Mouse (Mus musculus) adrenal gland (tissue): ENCODE measurements around the gene Usp36.
"Not testable (repeated sequence)": the region's sequence is repeated elsewhere in the genome, so short reads cannot be mapped to it uniquely, and the experiment has no call there.

Experiments
- intact Hi-C: fragments of 180-260 bp; cut with DNase I; formaldehyde crosslinking; loops from one replicate; pipeline ENCODE4 v1.15.1; 2025
- long read RNA-seq, 2 experiments: library from polyadenylated mRNA; unstranded; transcript quantifications; one replicate each; pipeline ENCODE4 v2.0.0; 2020; ENCODE audit warnings: borderline replicate concordance in 1 of 2; ENCODE audit not compliant: insufficient replicate concordance in 1 of 2

Usp36 gene
- long read RNA-seq, experiment 1, partial matches to known transcripts: 3 of 10 reads
- long read RNA-seq, experiment 1, other reads (novel, unspliced or antisense): 7 of 10 reads
- long read RNA-seq, experiment 2, partial matches to known transcripts: 2 of 13 reads
- long read RNA-seq, experiment 2, other reads (novel, unspliced or antisense): 10 of 13 reads

DNA sequence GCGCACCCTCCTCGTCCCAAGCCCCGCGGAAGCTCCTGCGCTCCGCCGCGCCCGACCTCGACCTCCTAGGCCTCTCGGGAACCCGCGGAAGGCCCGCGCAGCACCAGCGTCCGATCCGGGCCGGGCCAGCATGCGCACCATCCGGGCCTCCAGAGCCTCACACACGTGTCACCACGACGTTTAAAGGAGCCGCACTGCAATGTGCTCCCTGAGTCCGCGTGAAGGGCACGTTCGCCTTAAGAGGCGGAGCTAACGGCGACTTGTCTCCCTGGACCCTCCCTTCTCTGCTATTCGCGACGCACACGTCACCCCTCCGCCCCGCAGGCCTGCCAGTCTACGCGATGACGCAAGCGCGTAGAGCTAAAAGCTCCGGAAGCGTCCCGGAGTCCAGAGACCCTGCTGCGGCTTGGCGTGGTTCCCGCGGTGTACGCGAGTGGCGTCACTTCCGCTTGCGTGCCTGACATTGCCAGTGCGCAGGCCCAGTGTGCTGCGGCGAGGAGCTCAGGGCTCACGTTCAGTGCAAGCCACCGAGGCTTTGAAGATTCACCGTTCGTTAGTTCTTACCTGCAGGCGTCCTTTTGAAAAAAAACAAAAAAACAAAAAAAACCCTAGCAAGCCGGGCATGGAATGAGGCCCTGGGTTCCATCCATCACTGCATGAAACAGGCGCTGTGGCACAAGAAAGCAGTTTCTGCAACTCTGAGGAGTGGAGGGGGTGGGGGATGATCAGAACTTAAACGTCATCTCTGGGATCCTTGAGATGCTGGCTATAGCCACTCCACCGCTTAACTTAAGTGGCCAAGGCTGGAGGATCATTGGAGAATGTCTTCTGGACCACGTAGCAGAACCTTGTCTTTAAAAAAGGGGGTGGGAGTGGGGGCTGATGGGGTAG, at the start of gene Usp36:
Gene Usp36, minus strand, starts transcription at position 246 of the 891 bp plus-strand sequence.
- intact Hi-C loops: no loop called here

GRCm38 (mm10) chr11:118337491-118338168, 47.6 kb upstream of the Usp36 start:
- intact Hi-C loops: no loop called here

DNA sequence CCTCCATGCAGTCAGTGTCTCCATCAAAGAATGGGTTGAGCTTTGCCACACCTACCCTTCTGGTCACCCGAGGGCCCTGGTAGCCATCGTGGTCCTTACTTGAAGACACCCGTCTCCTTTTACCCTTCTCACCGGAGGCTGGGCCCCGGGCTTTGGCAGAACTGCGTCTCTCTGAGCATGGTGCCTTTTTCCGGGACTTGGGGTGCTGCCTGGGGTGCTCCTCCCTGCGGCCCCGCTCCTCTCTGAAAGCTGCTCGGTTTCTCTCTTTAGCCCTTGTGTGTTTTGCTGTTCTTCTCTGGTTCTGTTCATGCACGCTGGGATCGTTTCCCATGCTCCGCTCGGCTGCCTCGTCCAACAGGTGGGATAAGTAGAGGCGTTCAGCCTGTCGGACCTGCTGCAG, 43.4 kb upstream of the Usp36 start:
- intact Hi-C loops: no loop called here

DNA sequence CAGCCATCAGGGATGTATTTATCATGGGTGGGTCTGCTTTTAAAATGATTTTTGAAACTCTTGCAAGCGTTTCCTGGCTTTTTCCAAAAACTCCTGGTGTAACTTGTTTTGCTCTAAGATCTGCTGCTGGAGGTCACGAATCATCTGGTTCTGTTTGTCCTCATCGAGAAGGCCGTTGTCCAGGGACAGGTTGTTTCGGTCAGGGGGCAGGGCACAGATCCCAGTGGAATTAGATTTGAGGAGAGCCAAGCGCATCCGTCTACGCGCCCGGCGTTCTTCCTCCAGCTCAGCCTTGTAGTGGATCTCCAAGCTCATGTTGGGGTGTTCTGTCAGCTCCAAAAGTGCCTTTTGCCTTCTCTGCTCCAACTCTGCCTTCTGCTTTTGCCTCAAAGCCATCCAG, 42.3 kb upstream of the Usp36 start:
- intact Hi-C loops: no loop called here

- intact Hi-C loops: no loop called here
Measured at GRCm38 (mm10) chr11:118330777-118331176, 40.7 kb upstream of the Usp36 start.

DNA sequence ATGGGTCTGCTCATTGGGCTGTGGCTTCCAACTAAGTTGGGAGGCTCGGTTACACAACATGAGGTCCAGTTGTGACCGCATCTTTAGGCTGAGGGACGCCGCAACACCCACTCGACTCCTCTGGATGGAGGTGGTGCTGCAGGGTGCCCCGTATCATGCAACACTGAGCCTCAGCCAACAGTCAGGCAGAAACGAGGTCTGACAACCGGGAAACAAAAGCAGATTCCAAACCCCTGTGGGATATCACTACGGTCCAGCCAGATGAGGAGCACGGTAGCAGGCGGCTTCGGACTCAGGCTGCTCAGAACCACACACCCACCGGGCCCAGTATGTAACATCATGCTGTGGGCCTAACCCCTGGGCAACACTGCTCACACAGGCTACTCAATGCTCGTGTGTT, 40.3 kb upstream of the Usp36 start:
- intact Hi-C loops: no loop called here

DNA sequence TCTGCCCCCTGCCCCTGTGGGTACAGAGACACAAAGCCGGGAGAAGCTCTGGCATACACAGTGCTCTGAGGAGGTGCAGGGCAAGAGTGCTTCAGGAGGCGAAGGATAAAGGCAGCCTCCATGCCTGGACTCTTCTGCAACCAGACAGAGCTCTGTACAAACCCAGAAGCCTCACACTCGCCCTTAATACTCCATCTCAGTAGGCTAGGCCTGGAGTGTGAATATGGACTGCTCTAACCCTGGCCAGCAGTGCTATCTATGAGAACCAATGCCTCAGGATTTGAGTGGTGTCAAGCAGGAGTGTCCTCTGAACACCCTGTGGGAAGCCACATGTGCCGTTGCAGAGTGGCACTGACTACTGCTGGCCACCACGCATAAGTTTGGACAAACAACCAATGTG, 38.9 kb upstream of the Usp36 start:
- intact Hi-C loops: no loop called here

DNA sequence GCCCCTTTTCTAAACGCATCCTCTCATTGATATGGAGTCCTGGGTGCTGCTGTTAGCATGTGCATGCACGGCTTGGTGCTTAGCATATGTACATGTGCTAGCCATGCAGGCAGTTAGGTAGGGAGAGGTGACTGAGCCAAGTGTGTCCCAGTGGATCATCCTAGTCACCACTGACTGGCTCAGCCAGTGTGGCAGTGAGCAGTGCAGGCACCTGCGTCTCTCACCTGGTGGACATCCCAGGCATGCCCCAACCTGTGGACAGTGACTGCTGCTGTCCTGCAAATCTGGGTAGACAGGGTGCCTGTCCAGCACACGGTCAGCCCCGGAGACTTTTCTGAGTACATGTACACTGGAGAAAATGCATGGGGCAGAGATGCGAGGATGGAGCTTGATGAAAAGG, 38.5 kb upstream of the Usp36 start:
- intact Hi-C loops: no loop called here

DNA sequence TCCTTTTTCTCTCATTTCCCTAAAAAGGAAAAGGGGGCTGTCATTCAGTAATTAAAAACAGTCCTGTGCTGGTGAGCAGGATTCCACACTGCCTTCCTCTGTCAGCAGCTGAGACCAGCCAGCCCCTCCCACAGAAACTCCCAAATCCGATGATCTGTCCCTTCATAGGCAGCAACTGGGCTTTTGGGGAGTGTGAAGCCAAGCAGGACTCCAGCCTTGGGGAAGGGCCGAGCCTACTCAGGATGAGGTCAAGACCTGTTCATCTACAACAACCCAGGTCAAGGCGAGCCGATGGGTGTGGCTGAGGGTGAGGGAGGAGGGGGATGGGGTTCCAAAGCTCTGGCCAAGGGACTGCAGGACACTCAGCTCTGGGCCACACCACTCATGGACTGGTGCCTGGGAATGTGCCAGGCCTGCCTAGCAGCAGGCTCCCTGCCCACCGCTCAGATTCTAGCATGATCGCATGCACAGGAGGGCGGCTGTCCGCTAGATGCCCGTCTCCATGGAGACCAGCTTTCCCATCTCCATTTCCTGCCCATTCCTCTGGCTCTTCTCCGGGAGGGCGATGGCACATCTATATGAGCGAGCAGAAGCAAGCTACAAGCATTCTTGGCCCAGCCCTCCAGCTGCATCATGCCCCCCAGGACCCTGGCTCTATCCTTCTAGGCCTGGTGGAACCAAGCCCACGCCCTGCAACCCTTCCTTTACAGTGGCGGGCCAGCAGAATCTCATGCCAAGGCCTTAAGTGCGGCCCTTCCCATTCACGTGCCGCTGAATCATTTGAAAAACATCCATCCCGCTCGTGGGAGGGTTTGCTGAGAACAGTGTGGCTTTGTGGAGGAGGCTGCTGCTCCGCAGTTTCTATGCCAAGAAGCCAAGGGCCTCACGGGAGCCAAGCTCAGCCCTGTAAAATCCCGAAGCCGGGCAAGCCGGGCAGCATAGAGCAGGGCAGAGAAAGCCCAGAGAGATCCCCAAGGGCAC, 37.2 kb upstream of the Usp36 start:
- intact Hi-C loops: no loop called here

DNA sequence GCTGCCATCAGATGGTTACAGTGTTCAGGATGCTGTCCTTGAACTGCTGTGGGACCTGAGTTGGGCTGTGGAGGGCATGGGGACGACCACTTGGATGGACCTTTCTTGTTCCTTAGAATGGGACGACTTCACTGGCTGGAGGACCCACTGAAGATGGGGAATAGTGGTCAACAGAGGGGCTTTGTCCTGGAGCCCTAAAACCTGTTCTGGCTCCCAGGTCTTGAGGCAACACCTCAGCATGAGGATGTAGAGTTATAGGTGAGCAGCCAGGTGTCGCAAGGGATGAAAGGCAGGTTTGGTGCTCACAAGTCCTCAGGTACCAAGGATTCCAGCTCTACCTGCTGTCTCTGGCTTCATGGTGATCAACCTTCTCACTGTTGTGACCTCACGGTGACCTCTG, 36.4 kb upstream of the Usp36 start:
- intact Hi-C loops: no loop called here

- intact Hi-C loops: loop anchor here (5.0 kb wide), 1 partner anchor 38 kb away; no protein-coding TSS in a partner anchor
Measured at GRCm38 (mm10) chr11:118324541-118324940, 34.5 kb upstream of the Usp36 start.

DNA sequence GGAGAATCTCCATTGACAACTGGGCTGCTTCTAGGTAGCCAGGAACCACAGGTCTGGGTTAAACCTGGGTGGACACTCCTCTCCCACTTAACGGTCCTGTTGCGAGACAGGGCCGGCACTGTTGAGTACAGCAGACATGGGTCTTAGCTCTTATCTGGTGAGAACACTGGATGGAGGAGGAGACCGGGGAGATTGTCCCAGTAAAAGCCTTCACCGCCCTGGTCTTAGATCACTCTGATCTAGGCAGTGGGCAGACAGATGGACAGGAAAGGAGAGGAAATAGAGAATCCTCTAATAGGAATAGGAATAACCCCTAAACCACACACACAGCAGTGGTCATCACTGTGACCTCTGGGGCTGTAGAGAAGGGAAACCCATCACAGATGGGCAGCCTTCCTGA, 33.9 kb upstream of the Usp36 start:
- intact Hi-C loops: loop anchor here (5.0 kb wide), 1 partner anchor 38 kb away; no protein-coding TSS in a partner anchor

DNA sequence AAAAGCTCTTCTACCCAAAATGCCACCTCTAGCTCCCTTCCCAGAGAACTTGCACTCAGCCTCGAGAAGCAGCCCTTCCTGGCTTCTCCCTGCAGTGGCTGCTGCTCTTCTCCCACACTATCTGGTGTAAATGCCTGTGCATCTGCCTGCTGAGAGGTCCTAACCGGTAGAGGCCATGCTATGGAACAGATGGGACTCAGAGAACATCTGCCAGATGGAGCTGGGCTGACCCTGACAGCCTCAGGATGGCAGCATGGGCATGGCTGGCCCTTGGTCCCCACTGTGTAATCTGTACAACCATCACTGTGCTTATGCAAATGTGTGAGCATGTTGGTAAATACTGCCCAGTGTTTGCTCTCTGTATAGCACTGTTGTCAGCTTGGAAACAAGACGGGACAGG, 32.6 kb upstream of the Usp36 start:
- intact Hi-C loops: loop anchor here (5.0 kb wide), 1 partner anchor 40 kb away; no protein-coding TSS in a partner anchor

- intact Hi-C loops: loop anchor here (5.0 kb wide), 1 partner anchor 40 kb away; no protein-coding TSS in a partner anchor
Measured at GRCm38 (mm10) chr11:118321971-118322370, 31.9 kb upstream of the Usp36 start.

DNA sequence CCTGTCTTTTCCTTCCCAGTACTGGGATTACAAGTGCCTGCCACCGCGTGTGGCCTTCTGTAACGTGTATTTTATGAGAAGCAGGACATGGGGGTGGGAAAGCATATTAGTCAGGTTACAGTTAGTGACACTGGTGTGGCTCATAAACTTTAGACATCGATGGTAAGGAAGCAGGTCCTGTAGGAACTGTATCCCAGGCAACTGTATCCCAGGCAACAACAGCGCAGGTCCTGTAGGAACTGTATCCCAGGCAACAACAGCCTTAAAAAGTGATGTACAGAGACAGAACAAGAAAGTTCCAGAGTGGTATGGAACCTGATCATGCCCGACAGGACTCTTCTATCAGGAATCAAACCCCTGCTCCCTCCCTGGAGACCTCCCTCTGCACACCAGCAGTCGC, 31.5 kb upstream of the Usp36 start:
- intact Hi-C loops: loop anchor here (5.0 kb wide), 1 partner anchor 41 kb away; no protein-coding TSS in a partner anchor

DNA sequence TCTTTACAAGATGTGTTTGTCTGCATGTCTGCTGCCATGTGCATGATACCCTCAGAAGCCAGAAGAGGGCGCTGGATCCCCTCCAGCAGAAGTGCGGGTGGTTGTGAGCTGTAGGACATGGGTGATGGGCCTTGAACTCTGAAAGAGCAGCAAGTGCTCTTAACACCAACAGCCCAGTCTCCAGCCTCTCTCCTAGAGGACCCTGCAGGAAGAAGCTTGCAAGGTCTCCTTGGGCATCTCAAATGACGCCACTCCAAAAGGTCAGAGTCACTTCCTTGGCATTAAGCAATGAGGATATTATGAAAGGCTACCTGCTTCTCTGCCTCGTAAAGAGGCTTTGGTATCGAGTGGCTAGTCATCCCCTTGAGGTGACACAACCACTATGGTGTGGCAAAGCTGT, 28.6 kb upstream of the Usp36 start:
- intact Hi-C loops: loop anchor here (2.0 kb wide), 1 partner anchor 60 kb away; no protein-coding TSS in a partner anchor

DNA sequence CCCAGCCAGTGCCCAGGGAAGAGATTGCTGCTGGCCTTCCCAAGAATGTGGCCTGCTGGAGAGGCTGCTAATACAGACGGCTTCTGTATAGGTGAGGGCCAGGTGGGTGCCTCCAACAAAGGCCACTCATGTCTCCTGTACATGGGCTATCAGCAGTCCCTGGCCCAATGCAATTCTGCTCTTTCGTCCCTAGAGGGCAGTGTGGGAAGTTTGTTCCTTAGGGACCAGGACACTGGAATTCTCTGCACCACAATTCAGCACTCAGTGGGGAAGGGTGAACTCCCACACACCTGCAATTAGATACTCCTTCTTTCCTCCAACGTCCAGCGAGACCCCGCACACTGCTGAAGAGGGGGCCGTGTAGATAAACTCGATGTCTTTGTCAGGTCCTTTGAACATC, 27.1 kb upstream of the Usp36 start:
- intact Hi-C loops: no loop called here

- intact Hi-C loops: no loop called here
Measured at GRCm38 (mm10) chr11:118316231-118316806, 26.3 kb upstream of the Usp36 start.

DNA sequence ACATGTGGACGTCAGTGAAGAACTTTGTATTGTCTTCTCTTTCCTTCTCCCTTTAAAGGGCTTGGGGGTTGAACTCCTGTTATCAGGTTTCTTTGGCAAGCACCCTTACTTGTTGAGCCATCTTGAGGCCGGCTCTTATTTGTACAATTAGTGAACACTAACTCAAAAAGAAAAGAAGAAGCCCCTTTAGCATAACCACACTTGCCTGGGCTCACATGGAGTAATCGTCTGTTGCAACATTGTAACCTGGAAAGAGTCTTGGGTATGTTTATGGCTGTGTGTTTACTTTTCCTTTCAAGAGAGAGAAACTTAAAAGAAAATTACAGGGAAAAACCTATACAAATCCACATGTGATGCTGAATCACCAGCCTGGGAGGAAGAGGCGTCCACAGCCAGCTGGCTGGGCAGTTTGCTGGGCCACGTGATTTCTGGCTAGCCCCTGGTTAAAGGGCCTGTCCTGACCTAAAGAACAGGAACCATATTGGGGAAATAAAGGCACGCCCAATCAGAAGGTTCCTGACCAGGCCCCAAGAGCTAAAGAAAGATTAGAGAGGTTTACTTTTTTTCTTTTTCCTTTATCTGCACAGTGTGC, 22.2 kb upstream of the Usp36 start:
- intact Hi-C loops: no loop called here

GRCm38 (mm10) chr11:118307962-118308361, 17.9 kb upstream of the Usp36 start:
- intact Hi-C loops: not testable (repeated sequence)
